Mouse (Mus musculus) liver, postnatal 0 days (tissue): ENCODE data around the gene Pde4b. TPM values are rescaled to one million over a fixed set of nuclear protein-coding genes. Genes with fewer than 3 reads are reported as not detected.

Experiments
- ATAC-seq: fragments of 200-750 bp; cut with Nextera tagmentation; 2 replicates; pipeline ENCODE4 v1.8.0; 2017; ENCODE audit warnings: mild to moderate bottlenecking, moderate library complexity
- DNase-seq: peaks from one replicate; pipeline ENCODE4 v3.0.0-alpha.2; 2016
- H3K27ac ChIP-seq: fragments of 300-500 bp; sonication (generic); 2 replicates; pipeline ENCODE4 v1.5.1; 2014; ENCODE audit warnings: antibody characterized with exemption, moderate library complexity, mild to moderate bottlenecking, low read depth
- H3K27me3 ChIP-seq: fragments of 300-500 bp; sonication (generic); 2 replicates; pipeline ENCODE4 v1.6.1; 2014; ENCODE audit warnings: low read length, control low read depth, mixed read lengths; ENCODE audit not compliant: insufficient read depth
- H3K36me3 ChIP-seq: fragments of 300-500 bp; sonication (generic); replicated peaks from 2 replicates; pipeline ENCODE4 v1.6.1; 2014; ENCODE audit warnings: mild to moderate bottlenecking, control low read depth, low read length, moderate library complexity, mixed read lengths; ENCODE audit not compliant: insufficient read depth
- H3K4me1 ChIP-seq: fragments of 300-500 bp; sonication (generic); 2 replicates; pipeline ENCODE4 v1.6.1; 2014; ENCODE audit warnings: antibody characterized with exemption, mild to moderate bottlenecking, control low read depth; ENCODE audit not compliant: insufficient read depth
- H3K4me2 ChIP-seq: fragments of 300-500 bp; sonication (generic); 2 replicates; pipeline ENCODE4 v1.6.1; 2014; ENCODE audit warnings: low read depth, mild to moderate bottlenecking, low read length, moderate library complexity, mixed read lengths
- H3K4me3 ChIP-seq: fragments of 300-500 bp; sonication (generic); 2 replicates; pipeline ENCODE4 v1.5.1; 2014; ENCODE audit warnings: low read depth, low read length
- H3K9ac ChIP-seq: fragments of 300-500 bp; sonication (generic); replicated peaks from 2 replicates; pipeline ENCODE4 v1.6.1; 2014; ENCODE audit warnings: mild to moderate bottlenecking, moderate library complexity
- H3K9me3 ChIP-seq: fragments of 300-500 bp; sonication (generic); 2 replicates; pipeline ENCODE4 v1.6.1; 2016; ENCODE audit warnings: mild to moderate bottlenecking, control low read depth, low read length, mixed read lengths
- CTCF ChIP-seq: sonication (generic); IDR thresholded peaks from 2 replicates; pipeline ENCODE4 v1.5.1; 2016; ENCODE audit warnings: antibody characterized with exemption, low read depth
- EP300 ChIP-seq: IDR thresholded peaks from 2 replicates; pipeline ENCODE4 v1.6.1; 2016; ENCODE audit warnings: antibody characterized with exemption, low read depth, mild to moderate bottlenecking
- WGBS: fragments of 180-500 bp; shearing (Covaris S2); extraction: QIAGEN DNeasy Blood & Tissue Kit; methylation state at CpG from one replicate; pipeline ENCODE4 v1.1.7; 2014; ENCODE audit not compliant: insufficient replicate concordance; 5-methylcytosine and 5-hydroxymethylcytosine counted together
- polyA plus RNA-seq: library from polyadenylated mRNA; unstranded; fragments of >200 nt; fragmentation: Nextera tagmentation; extraction: Ambion mirVana; gene quantifications from 2 replicates; pipeline ENCODE4 v1.2.1, GENCODE M21; 2015

Gene Pde4b
- polyA plus RNA-seq, 1 experiment from 2014 or later, result 3.7 TPM

DNA sequence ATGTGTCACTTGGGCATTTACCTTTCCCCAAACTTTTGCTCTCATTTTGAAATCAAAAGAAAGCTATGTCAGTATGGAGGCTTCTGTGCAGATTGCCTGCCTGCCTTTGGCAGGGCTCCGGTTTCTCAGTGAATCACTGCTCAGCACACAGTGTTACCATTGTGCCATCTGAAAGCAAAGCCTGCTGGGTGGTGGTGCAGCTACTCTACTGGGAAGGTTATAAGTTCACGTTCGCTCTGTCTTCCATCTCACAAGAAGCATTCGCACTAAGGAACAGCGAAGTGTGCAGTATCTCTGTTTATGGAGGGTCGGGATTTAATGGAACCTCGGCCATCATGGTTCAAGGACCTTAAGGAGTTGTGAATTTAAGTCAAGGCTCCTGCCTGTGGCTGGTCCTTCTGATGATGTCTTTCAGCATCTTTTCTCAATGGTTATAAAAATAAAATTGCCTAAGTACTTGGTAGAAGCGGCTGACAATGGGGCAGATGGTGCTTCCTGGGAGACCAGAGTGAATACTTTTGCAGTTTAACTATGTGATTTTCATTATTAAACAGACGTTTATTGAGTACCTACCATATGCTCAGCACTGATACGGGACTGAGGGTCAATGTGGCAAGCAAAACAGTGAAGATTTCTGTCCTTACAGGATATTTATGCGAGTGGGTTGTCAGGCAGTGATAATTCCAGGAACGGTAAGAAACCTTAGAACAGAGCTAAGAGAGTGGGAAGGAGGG lies 152.5 kb downstream of the Pde4b start:
- no peak overlapping the region for H3K27ac ChIP-seq
- no peaks in the 10 kb centered on the region for H3K36me3 ChIP-seq
- TF ChIP-seq CTCF (no peak), EP300 (no peak)
- no peaks in the 10 kb centered on the region for H3K4me1 ChIP-seq
- ATAC-seq (no peak), DNase-seq (no peak)
- H3K4me3 ChIP-seq, result no peak overlapping the region
- no peak overlapping the region for H3K9ac ChIP-seq
- 74% methylated on average over 12 of the region's 12 CpGs for WGBS
- no peak overlapping the region for H3K4me2 ChIP-seq
- H3K27me3 ChIP-seq, result no peaks in the 10 kb centered on the region
- no peaks in the 10 kb centered on the region for H3K9me3 ChIP-seq

DNA sequence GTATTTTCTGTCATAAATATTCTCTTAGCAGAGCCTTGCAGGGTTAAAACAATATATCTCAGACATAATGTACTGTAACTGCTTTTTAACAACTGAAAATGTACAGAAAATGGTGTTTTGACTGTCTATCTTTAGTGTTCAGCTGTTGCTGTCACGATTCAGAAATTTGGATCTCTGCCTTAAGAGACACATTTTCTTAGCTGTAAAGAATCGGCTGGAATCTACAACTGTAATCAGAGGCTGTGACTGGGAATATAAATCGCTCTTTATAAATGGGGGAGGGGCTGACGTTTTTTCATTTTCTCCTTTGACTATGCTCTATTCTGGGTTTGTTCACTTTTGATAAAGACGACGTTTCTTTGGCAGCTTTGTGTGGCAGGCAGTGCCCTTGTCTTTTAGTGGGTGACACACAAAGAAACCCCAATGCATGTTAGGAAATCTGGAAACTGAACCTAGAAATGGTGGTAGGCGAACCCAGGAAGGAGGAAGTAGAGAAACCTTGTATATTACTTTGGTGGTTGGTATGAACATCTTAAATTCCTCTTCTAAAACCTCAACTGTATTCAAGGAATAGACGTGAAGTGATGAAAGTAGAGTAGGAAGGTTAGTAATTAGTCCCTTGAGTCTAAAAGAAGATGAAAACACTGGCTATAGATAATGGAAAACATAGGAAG lies 153.5 kb downstream of the Pde4b start:
- no peak overlapping the region for H3K4me2 ChIP-seq
- no peaks in the 10 kb centered on the region for H3K36me3 ChIP-seq
- no peaks in the 10 kb centered on the region for H3K4me1 ChIP-seq
- DNase-seq (no peak), ATAC-seq (no peak)
- no peak overlapping the region for H3K27ac ChIP-seq
- H3K9ac ChIP-seq, result no peak overlapping the region
- no peaks in the 10 kb centered on the region for H3K27me3 ChIP-seq
- no peak overlapping the region for H3K4me3 ChIP-seq
- 64% methylated on average over 8 of the region's 8 CpGs for WGBS
- no peak for TF ChIP-seq CTCF
- no peak for TF ChIP-seq EP300
- no peaks in the 10 kb centered on the region for H3K9me3 ChIP-seq

DNA sequence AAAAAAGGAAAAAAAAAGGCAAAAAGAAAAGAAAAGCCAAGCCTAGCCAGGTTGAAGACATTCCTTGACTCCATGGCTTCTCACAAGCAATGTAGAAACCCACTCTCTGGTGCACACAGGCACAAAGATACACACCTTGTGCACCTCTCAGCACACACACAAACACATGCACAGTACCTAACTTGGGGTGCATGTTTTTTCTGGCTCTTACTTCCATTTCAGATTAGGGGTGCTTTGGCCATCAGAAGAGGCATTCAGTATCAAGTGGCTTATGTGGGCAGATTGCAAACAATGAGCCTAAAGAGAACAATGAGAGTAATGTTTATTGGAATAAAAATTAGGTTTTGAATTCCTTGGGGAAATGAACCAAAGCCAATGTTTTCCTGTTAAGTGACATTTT lies 166.7 kb downstream of the Pde4b start:
- H3K9ac ChIP-seq, result no peak overlapping the region
- H3K9me3 ChIP-seq, result no peaks in the 10 kb centered on the region
- no peaks in the 10 kb centered on the region for H3K36me3 ChIP-seq
- H3K27ac ChIP-seq, result no peak overlapping the region
- ATAC-seq (no peak), DNase-seq (no peak)
- H3K4me1 ChIP-seq, result no peaks in the 10 kb centered on the region
- TF ChIP-seq EP300 (no peak), CTCF (no peak)
- H3K4me2 ChIP-seq, result no peak overlapping the region
- H3K27me3 ChIP-seq, result no peaks in the 10 kb centered on the region
- no peak overlapping the region for H3K4me3 ChIP-seq

DNA sequence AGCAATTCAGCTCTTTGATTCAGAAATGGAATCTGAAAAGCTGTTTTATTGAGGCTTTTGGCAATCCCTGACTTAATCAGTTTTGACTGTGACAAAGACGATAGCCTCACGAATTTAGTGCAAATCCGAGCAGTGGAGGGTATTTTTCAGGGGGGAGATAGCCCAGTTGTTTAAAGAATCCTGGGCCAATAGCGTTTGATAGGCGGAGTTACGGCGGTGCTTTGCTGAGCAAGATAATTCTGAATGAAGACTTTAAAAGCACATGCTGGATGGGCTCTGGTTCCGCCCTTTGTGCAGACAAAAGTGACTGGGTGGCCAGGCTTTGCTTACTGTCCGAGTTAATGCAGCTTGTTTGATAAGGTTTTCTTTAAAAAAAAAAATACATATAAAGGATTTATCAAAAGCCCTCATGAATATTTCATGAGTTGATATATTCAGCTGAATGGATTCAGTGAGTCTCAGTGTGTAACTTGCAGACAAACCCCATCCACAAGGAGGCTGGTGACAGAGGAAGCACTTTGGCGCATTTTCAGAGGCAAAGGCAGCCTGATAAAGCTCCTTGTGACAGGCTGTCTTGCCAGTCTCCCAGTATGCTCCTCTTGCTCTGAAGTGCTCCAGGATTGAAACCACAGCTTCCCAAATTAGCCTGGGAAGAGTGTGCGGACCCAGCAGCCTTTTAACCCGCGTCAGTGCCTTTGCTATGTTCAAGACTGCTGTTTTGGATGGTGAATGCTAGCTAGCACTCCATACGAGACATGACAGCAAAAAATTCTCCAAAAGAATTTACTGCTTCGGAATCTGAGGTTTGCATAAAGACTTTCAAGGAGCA lies 167.3 kb downstream of the Pde4b start:
- Histone ChIP-seq H3K4me2 (peak overlapping the region; percentile 40; the same call in 1 of the 2 replicates), H3K9me3 (no peaks in the 10 kb centered on the region), H3K4me3 (no peak overlapping the region), H3K36me3 (no peaks in the 10 kb centered on the region), H3K9ac (no peak overlapping the region), H3K27ac (no peak overlapping the region), H3K27me3 (no peaks in the 10 kb centered on the region), H3K4me1 (no peaks in the 10 kb centered on the region)
- ATAC-seq, result no peak
- no peak for DNase-seq
- 13% methylated on average over 15 of the region's 15 CpGs for WGBS
- TF ChIP-seq EP300 (no peak), CTCF (no peak)

DNA sequence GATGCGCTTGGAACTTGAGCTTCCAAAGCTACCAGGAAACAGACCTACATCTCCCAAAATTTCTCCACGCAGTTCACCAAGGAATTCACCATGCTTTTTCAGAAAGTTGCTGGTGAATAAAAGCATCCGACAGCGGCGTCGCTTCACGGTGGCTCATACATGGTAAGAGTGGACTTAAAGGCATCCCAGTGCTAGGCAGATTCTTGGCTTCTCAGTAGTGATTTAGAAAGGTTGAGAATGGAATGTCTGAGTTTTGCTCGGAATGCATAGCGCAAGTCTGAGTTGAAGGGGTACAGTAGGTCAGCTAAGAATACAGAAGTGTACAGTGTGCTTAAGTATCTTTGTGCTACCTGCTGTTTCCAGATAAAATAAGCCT lies 167.9 kb downstream of the Pde4b start:
- no peaks in the 10 kb centered on the region for H3K4me1 ChIP-seq
- no peak overlapping the region for H3K27ac ChIP-seq
- H3K9me3 ChIP-seq, result no peaks in the 10 kb centered on the region
- no peak for TF ChIP-seq EP300
- no peak for TF ChIP-seq CTCF
- no peaks in the 10 kb centered on the region for H3K36me3 ChIP-seq
- no peaks in the 10 kb centered on the region for H3K27me3 ChIP-seq
- DNase-seq (no peak), ATAC-seq (no peak)
- peak overlapping the region; percentile 40 for H3K4me2 ChIP-seq
- no peak overlapping the region for H3K4me3 ChIP-seq
- 70% methylated on average over 9 of the region's 9 CpGs for WGBS
- no peak overlapping the region for H3K9ac ChIP-seq
